ENCODE assay signal across 22 mouse cellular contexts in the genomic region with DNA sequence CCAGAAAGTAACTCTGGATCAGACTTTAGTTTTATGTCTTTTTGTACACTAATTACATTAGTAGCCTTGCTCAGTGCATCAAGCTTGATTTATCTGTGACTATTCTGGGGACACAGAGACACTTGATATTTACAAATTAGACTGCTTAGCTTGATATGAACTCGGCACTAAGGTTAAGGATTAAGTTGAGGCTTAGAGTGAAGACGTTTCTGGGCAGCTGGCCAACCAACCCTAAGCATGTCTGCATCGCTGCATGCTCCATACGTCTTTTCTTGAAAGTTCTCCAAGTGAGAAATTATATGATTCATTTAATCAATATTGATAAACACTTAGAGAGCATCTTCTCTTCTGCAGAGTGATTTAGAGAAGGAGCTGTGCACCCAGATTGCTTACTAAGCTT.
DNase-seq lines count a peak whose midpoint lies in the region; ATAC-seq and TF ChIP-seq lines count a peak whose summit lies in the region.
"Had no signal": no experiment of that assay in that cellular context is flagged by ENCODE, and none has a peak within 500 bp of the region (broad histone marks: within the 10 kb centered on the region; RNA-seq: fewer than 3 reads in every experiment).

No protein-coding gene starts in this region.

- no peaks in the 10 kb centered on the region for H3K9me3 ChIP-seq in kidney, embryonic 14.5 days (ENCODE audit: control insufficient read depth, low read length)
- H3K9me3 ChIP-seq in liver, postnatal 0 days (ENCODE audit: low read length) = no peaks in the 10 kb centered on the region
- H3K9me3 ChIP-seq: heart, embryonic 10.5 days; hindbrain, embryonic 13.5 days; intestine, embryonic 15.5 days; limb, embryonic 15.5 days; megakaryocyte, embryonic 14.5 days; neural tube, embryonic 12.5 days; stomach, embryonic 15.5 days had no signal

- H3K9ac ChIP-seq in kidney, embryonic 14.5 days (ENCODE audit: low read depth, low read length) = no peak overlapping the region
- no peak overlapping the region for H3K9ac ChIP-seq in liver, postnatal 0 days (replicated peaks)
- H3K9ac ChIP-seq: forebrain, postnatal 0 days; hindbrain, embryonic 13.5 days; intestine, embryonic 15.5 days; limb, embryonic 15.5 days; neural tube, embryonic 12.5 days; stomach, embryonic 15.5 days had no signal

- 31% methylated on average over 4 of the region's 4 CpGs for WGBS in kidney, embryonic 14.5 days
- WGBS in liver, postnatal 0 days (ENCODE audit: insufficient replicate concordance) = 71% methylated on average over 4 of the region's 4 CpGs

- no peak for ATAC-seq in cerebellum, adult (ENCODE audit: insufficient number of reproducible peaks, low FRiP score, low TSS enrichment)
- peak; percentile 73 for ATAC-seq in kidney, embryonic 14.5 days (ENCODE audit: low FRiP score, low TSS enrichment)
- ATAC-seq in liver, postnatal 0 days = no peak
- ATAC-seq: forebrain, postnatal 0 days; intestine, embryonic 15.5 days; Patski had no signal

- no peak for TF ChIP-seq EP300 in liver, postnatal 0 days (IDR thresholded peaks at IDR 0.05; ENCODE audit: low read depth)

- H3K4me3 ChIP-seq in kidney, embryonic 14.5 days (ENCODE audit: low read length) = no peak overlapping the region
- H3K4me3 ChIP-seq in liver, postnatal 0 days (ENCODE audit: low read depth, low read length) = no peak overlapping the region
- H3K4me3 ChIP-seq: erythroblast, embryonic 14.5 days; heart, embryonic 10.5 days; hindbrain, embryonic 13.5 days; intestine, embryonic 15.5 days; limb, embryonic 15.5 days; megakaryocyte, embryonic 14.5 days; neural tube, embryonic 12.5 days; stomach, embryonic 15.5 days had no signal

- TF ChIP-seq CTCF in liver, postnatal 0 days (IDR thresholded peaks at IDR 0.05; ENCODE audit: low read depth) = no peak

- no peak overlapping the region for H3K27ac ChIP-seq in kidney, embryonic 14.5 days (ENCODE audit: low read depth, low read length)
- no peak overlapping the region for H3K27ac ChIP-seq in liver, postnatal 0 days (ENCODE audit: low read depth)
- H3K27ac ChIP-seq: heart, embryonic 10.5 days; hindbrain, embryonic 13.5 days; intestine, embryonic 15.5 days; limb, embryonic 15.5 days; neural tube, embryonic 12.5 days; stomach, embryonic 15.5 days had no signal

- DNase-seq in cerebellum, postnatal 10 days = peak; percentile 3 to 5
- no peak for DNase-seq in kidney, adult 11 months
- peak; percentile 12 for DNase-seq in liver
- no peak for DNase-seq in liver, postnatal 0 days
- peak; percentile 24 for DNase-seq in mesoderm, embryonic 11.5 days (ENCODE audit: low read depth, low spot score)
- no peak for DNase-seq in ovary, postnatal 14 days (ENCODE audit: low spot score)
- DNase-seq: adrenal gland, postnatal 10 days; cerebellum, adult 11-12 months; forebrain, postnatal 0 days; lung, postnatal 14 days; thymus, adult 2 months had no signal

- H3K4me2 ChIP-seq in kidney, embryonic 14.5 days (replicated peaks; ENCODE audit: low read depth, low read length) = no peak overlapping the region
- no peak overlapping the region for H3K4me2 ChIP-seq in liver, postnatal 0 days (ENCODE audit: low read depth, low read length)
- H3K4me2 ChIP-seq: hindbrain, embryonic 13.5 days; intestine, embryonic 15.5 days; limb, embryonic 15.5 days; neural tube, embryonic 12.5 days; stomach, embryonic 15.5 days had no signal

- no peaks in the 10 kb centered on the region for H3K4me1 ChIP-seq in kidney, embryonic 14.5 days (ENCODE audit: control insufficient read depth, insufficient read depth, low read length)
- no peaks in the 10 kb centered on the region for H3K4me1 ChIP-seq in liver, postnatal 0 days (ENCODE audit: insufficient read depth)
- H3K4me1 ChIP-seq: heart, embryonic 10.5 days; hindbrain, embryonic 13.5 days; intestine, embryonic 15.5 days; limb, embryonic 15.5 days; megakaryocyte, embryonic 14.5 days; neural tube, embryonic 12.5 days; stomach, embryonic 15.5 days had no signal

- H3K36me3 ChIP-seq in kidney, embryonic 14.5 days (ENCODE audit: control insufficient read depth, insufficient read depth, low read length) = no peaks in the 10 kb centered on the region
- no peaks in the 10 kb centered on the region for H3K36me3 ChIP-seq in liver, postnatal 0 days (replicated peaks; ENCODE audit: insufficient read depth, low read length)
- H3K36me3 ChIP-seq: heart, embryonic 10.5 days; hindbrain, embryonic 13.5 days; intestine, embryonic 15.5 days; limb, embryonic 15.5 days; neural tube, embryonic 12.5 days; stomach, embryonic 15.5 days had no signal

- H3K27me3 ChIP-seq in kidney, embryonic 14.5 days (ENCODE audit: control insufficient read depth, insufficient read depth, low read length) = no peaks in the 10 kb centered on the region
- no peaks in the 10 kb centered on the region for H3K27me3 ChIP-seq in liver, postnatal 0 days (ENCODE audit: insufficient read depth, low read length)
- H3K27me3 ChIP-seq: hindbrain, embryonic 13.5 days; intestine, embryonic 15.5 days; limb, embryonic 15.5 days; megakaryocyte, embryonic 14.5 days; neural tube, embryonic 12.5 days; Patski; stomach, embryonic 15.5 days had no signal

Comparison
In these comparisons a context has a peak if more than half of its experiments do, and no peak if none do; other contexts are left out.
1. DNase-seq: peak in cerebellum, postnatal 10 days (2 of 2), liver (single experiment) and mesoderm, embryonic 11.5 days (single experiment); none in kidney, adult 11 months (single experiment), liver, postnatal 0 days (single experiment) and ovary, postnatal 14 days (single experiment).